Mouse (Mus musculus) telencephalon, adult 2 months (tissue): ENCODE data around the gene Efcab11.
A peak's percentile ranks its signal among the peaks of the same experiment; 100 is the strongest.
"Not testable (repeated sequence)": the region's sequence is repeated elsewhere in the genome, so short reads cannot be mapped to it uniquely, and the experiment has no call there.

Source experiments
- DNase-seq: peaks from one replicate; pipeline ENCODE4 v3.0.0-alpha.2; 2011; ENCODE audit warnings: low read depth, low spot score

Efcab11 gene

DNA sequence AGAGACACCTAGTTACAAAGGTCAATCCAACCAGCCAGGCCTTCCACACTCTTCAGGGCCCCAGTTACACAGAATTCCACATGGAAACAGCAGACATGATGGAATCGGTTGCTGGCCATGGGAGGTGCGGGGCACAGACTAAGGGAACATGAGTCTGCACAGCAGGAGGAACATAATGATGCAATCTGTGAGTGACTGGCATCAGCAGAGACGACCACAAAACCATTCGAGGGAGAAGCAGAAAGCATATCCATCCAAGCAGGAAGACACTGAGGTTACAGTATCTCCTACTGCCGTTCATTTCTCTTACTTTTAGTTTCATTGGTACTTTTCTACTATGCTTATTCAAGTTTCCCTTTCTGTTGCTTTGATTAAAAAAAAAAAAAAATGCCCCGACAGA, 9.6 kb downstream of the Efcab11 start:
- no peak for DNase-seq

DNA sequence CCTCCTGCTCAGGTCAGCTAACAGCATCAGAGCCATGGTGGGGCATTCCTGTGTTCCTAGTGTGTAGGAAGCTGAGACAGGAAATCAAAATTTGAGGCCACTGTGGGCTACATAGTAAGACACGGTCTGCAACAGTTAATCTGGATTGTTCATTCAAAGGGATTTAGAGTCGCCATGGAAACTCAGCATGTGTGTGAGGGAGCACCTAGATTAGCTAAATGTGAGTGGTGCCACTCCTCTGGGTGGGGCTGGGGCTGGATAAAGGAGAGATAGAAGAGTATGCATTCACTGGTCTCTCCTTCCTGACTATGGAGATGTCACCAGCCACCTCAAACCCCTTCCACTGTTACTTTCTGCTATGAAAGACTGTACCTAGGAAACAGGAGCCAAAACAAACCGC, 10.8 kb downstream of the Efcab11 start:
- DNase-seq: no peak

DNA sequence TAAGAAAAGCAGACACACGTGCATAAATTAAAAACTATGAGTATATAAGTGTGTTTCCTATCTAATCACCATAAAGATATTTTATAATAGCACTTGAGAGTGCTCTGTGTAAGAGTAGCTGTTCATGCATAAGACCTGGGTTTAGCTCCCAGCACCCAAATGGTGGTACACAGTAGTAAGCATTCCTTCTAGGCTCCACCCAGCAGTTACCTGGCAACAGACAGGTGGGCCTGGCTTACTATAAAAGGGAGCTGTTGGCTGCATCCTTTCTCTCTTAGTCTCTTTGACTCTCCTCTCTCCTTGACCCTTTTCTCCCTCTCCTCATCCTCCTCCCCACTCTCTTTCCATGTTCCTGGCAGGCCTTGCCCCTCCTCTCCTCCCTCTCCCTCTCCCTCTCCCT, 15.4 kb downstream of the Efcab11 start:
- no peak for DNase-seq

GRCm38 (mm10) chr12:99864613-99865012, 19.6 kb downstream of the Efcab11 start:
- no peak for DNase-seq

DNA sequence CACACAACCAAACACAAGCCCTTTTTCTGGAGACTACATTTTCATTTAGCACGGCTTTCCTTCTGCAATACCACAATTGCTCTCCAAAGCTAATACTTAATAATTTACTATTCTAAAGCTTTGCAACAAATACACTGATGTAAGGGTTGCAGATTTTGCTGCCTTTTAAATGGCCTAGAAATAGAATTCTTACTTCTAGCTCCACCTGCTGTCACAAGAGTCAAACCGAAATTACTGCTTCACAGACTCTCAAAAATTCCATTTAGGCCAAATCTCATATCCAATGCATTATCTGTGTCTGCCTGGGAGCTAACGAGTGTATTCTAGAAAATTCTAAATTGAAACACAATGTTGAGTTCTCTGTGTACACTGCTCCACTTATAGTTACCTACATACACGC, 23.3 kb downstream of the Efcab11 start:
- no peak for DNase-seq

DNA sequence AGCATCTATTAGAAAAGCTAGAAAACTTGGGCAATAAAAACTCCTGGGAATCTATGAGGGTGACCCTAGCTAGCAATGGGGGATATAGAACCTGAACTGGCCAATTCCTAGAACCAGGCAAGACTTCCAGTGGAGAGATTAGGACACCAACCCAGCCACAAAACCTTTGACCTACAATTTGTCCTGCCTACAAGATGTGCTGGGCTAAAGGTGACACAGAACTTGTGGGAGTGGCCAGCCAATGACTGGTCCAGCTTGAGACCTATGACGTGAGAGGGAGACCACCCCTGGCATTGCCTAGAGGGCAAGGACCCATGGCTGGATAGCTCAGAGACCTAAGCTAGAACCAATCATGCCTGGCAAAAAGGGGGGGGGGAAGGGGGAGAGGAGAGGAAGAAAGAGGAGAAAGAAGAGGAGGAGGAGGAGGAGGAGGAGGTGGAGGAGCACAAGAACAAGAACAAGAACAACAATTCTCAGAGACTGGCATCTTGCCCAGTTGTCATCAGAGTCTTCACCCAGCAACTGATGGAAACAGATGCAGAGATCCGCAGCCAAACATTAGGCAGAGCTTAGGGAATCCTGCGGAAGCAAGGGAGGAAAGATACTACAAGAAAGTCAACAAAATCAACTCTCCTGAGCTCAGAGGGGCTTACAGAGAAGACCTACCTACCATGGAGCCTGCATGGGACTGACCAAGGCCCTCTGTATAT, 24.7 kb downstream of the Efcab11 start:
- DNase-seq: no peak

- no peak for DNase-seq
Measured at GRCm38 (mm10) chr12:99858664-99859063, 25.6 kb downstream of the Efcab11 start.

DNA sequence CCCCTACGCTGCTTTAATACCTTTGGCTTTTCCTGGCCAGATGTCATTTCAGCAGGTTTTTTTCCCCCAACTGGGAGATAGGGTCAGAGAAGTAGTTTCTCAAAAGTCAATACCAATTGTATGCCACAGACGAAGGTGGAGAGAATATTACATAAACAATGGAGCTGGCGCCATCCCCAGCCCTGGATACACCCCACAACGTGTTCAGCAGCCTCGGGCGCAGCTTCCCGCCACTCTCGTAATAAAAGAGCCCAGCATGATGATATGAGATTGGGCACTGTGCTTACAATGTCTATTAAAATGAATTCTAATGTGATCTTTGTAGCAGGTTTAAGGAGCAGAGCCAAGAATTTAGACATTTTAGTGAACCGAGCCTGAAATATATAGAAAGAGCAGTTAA, 28.2 kb downstream of the Efcab11 start:
- DNase-seq: no peak

DNA sequence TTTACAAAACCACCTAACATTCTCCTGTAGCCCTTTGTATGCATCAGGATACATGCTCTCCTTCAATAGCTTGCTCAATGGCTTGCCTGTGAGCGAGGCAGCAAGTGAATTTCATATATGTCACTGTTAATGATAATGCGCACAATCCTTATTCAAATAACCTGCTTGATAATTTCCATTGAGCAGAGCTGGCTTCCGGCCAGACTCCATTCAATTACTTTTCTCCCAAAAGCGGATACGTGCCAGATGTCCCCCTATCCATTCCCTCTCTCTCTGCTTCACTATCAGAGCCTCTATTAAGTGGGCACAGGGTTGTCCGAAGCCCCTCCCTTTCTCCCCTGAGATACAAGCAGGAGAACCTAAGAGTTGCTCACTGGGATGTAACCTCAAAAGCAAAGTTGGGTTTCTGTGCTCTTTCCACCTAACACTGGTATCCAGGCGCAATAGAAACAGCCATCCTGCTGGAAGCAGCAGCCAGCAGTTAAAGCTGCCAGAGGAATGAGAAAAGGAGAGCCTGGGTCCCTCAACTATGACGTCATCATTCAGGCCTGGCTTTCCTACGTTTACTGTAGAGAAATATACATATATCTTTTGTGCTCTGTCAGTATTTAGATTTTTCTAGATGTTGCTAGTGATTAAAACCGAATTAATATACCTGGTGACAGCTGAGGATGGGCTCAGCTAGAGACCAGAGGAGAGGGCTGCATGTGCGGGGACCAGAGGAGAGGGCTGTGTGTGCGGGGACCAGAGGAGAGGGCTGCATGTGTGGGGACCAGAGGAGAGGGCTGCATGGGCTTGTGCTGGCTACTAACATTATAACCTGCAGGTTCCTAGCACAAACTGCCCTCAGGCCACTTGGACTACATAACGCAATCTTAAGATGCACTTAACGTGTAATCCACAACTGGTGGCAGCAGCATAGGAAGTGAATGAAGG, 30.6 kb downstream of the Efcab11 start:
- no peak for DNase-seq

DNA sequence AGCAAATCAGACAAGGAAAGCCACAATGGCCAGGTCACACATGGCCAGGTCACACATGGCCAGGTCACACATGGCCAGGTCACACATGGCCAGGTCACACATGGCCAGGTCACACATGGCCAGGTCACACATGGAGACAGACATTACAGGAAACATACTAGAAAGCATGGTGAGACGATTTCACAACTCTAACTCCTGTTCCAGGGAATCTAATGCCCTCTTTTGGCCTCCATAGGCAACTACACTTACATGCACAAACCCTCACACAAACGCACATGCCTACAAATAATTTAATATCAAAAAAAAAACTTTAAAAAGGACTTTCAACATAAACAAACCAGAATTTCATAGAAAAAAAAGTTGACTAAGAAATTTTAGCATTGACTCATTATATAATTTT, 34.2 kb downstream of the Efcab11 start:
- no peak for DNase-seq

DNA sequence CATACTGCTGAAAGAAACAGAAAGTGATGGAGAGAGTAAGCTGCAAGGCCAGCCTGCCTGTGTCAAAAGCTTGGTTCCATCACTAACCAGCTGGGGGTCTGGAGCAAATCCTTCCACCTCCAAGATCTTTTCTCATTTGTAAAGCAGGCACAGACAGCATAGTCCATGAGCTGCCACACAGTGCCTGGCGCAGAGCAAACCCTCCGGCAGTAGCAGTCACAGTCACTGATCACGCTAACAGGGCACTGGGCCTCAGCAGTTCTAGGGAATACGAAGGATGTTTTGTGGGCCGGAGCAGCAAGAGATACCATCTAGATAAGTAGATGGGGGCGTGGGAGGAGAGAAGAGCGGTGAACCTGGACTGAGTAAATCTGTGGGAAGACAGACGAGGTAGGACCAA, 39.3 kb downstream of the Efcab11 start:
- DNase-seq: no peak

- DNase-seq: peak; percentile 44
Measured at GRCm38 (mm10) chr12:99838703-99839102, 45.5 kb downstream of the Efcab11 start.

GRCm38 (mm10) chr12:99838109-99838508, 46.1 kb downstream of the Efcab11 start:
- no peak for DNase-seq

DNA sequence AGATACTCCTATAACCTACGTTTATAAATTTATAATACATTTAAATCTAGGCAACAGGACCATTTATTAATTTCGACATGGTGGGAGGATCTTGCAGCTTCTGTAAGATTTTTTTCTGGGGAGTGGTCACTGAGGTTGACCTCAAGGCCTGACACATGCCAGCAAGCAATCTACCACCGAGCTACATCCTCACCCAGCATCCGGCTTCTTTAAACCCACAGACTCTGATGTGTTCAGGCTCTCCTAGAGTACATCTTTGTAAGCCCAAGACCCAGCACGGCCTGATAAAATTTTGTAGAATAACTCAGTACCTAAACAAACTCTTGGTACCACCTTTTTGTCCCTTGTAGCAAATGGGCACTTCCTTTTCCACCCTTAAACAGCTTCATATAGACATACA, 46.7 kb downstream of the Efcab11 start:
- DNase-seq: no peak

- DNase-seq: peak; percentile 59
Measured at GRCm38 (mm10) chr12:99836404-99837131, 47.7 kb downstream of the Efcab11 start.

DNA sequence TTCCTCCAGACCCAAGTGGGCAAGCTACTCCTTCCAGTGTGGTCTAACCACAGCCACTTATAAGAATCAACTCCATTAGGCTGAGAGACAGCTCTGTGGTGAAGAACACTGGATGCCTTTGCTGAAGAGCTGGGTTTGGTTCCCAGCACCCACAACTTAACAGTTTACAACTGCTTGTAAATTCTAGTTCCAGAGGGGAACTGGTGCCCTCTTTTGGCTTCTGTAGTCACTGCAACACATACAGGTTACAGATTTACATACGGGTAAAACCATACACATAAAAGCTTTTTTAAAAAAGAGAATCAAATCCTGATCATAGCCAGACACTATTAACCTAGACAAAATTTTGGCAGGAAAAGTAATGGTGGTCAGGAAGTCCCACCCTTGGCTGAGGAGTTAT, 50.8 kb downstream of the Efcab11 start:
- DNase-seq: no peak

- DNase-seq: peak; percentile 43
Measured at GRCm38 (mm10) chr12:99822591-99822990, 61.6 kb downstream of the Efcab11 start.

- no peak for DNase-seq
Measured at GRCm38 (mm10) chr12:99821309-99821934, 62.8 kb downstream of the Efcab11 start.

- no peak for DNase-seq
Measured at GRCm38 (mm10) chr12:99819186-99819974, 64.9 kb downstream of the Efcab11 start.

DNA sequence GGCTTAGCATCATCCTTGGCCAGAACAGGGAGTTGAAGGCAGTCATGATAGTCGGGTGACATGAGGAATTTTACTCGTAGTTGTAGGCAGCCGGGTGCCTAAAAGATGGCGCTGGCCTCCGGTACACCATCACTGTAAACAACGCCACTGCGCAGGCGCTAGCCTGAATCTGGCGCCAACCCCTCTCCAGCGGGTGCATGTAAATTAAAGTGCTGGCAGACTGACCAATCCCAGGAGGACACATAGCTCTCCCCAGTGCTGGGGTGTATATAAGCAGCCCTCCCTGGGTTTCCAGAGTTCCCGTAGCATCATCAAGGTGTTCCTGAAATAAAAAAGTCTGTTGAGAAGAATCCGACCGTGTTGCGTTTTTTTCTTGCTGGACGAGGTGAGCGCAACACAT, 66.2 kb downstream of the Efcab11 start:
- not testable (repeated sequence) for DNase-seq

GRCm38 (mm10) chr12:99815244-99815643, 69.0 kb downstream of the Efcab11 start:
- DNase-seq: no peak
